Mouse (Mus musculus): ENCODE measurements around the gene Tbc1d30.

- TF ChIP-seq CTCF (conservative IDR thresholded peaks at IDR 0.05; ENCODE audit: insufficient read depth, insufficient read length, low read depth, low read length) (no peak), POLR2A (IDR thresholded peaks at IDR 0.05; ENCODE audit: low read depth, low read length) (no peak)
Measured at GRCm38 (mm10) chr10:121316361-121316760, 34.7 kb downstream of the Tbc1d30 start.

Measured in kidney, adult 2 months (tissue).